Mouse (Mus musculus) layer of hippocampus, adult 18-20 months (tissue): ENCODE results near the gene Zbtb16. TPM values are rescaled to one million over a fixed set of nuclear protein-coding genes. Genes with fewer than 3 reads are reported as not detected.

Source experiments
- DNase-seq, 2 experiments: peaks; one replicate each; pipeline ENCODE4 v3.0.0; 2022; ENCODE audit warnings: low spot score in 2 of 2
- total RNA-seq, 2 experiments: library from RNA; stranded (reverse); gene quantifications; 2 replicates each; pipeline ENCODE4 v1.2.3; 2021

The Zbtb16 gene
- total RNA-seq, 2 experiments from 2014 or later, result 142 to 156 TPM

DNA sequence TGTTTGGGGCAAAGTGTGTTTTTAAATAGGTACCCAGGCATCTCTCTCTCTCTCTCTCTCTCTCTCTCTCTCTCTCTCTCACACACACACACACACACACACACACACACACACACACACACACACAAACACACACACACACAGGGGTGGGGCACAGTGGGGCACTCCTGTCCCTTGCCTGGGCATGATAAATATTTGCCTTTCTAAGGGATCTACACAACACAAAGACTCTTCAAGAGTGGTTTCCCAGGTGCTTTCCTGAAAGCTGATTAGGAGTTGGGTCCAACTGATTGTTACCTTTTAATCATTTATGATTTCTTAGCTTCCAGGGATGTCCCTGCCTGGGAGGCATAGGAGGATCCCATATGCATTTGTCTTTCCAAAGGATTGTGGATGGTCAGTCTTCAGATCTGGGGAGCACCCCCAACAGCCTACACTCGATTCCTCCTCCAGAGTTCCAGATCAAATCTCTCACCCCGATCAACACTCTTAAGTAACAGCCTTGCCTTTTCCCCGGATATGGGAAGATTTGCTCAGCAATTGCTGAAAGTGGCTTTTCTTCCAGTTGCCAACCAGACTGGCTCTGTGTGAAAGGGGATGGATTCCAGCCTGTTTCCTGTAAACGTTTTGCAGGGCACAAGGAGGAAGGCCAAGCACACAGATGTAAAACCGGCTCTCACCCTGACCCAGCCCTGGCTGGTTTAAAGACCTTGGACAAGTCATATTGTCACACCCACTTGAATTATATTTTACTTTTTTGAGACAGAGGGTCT lies 90.5 kb downstream of the Zbtb16 start:
- no peak for DNase-seq

DNA sequence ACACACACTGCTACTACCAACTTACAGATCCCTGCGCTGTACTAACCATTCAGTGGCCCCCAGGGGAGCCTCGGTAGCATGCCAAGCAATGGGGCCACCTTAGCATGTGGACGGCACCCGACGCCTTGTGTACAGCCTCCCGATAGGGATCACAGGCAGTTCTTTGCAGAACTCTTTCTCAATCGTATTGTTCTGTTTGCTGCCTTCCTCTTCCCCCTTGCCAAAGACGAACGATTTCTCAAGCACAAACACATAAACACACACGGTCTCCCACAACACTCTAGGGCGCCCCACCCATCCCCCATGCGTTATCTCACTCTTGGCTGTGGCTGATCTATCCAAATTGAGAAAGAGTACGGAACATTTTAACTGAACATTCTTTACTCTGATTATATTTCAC lies 91.1 kb downstream of the Zbtb16 start:
- peak in 1 of 2 experiments; percentile 73 for DNase-seq

DNA sequence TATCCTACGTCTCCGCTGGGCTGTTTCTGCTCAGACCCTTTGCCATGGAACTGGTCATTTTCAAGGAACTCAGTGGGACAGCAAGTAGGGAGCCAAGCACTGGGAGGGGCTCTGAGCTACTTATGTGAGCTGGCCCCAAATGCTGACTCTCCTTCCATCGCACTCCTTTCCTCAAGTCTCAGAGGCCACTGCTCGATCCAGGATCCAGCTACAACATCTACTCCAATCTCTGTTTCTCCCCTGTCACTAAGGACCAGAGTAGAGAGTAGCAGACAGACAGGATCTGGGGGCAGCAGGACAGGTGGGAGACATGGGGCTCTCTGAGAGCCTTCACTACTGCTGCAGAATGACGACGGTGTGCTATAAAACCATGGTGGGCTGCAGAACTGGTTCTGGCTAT lies 91.6 kb downstream of the Zbtb16 start:
- no peak for DNase-seq

DNA sequence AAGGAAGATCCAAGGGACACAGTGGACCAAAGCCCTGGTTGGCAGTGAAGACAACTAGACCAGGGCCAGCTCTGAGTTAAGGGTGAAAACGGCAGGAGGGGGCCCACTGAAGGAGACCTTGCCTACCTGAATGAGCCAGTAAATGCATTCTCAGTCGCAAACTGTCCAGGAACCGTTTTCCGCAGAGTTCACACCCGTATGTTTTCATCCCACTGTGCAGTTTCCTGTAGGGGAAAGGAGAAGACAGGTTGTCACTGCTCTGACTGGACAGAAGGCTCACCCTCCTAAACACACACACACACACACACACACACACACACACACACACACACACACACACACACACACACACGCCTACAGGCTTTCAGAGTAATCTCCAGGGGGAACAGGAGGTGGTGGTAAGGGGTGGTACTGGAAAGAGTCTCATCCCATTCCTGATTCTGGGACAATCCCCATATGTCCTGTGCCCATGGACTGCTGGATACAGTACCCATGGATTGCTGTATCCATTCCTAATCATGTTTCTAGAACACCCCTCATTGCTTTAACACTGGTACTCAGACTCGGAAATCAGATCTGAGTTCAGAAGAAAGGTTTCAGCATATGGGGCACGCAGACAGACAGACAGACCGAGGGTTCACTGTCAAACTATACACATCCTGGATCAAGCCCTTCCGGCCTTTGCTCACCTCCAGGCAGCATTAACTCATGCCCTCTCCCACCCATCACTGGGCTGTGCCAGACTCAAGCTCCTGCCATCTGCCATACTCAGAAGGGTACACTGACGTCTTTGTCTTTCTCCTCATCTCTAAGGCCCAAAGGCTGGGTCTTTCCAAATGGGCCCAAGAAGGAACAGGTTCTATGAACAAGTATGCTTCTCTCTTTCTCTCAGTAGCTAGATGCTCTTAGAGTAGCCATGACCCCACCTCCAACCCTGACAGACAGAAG lies 92.4 kb downstream of the Zbtb16 start:
- DNase-seq, result no peak

DNA sequence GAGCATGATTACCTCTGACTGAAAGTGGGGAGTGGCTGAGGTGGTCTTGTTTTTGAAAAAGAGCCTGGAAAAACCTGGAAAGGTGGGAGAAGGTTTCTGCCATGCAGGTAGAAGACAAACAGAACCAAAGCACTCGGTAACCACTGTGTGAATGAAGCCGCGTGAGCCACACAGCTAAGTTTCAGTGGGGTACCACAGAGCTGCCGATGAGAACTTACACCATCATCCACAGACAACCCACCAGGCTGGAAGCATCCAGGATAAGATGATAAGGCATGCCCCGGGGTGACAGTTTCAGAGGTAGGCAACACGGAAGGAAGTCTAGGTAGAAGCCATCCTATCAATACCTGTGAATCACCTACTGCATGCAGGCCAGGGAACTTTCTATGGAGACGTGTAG lies 93.9 kb downstream of the Zbtb16 start:
- no peak for DNase-seq

DNA sequence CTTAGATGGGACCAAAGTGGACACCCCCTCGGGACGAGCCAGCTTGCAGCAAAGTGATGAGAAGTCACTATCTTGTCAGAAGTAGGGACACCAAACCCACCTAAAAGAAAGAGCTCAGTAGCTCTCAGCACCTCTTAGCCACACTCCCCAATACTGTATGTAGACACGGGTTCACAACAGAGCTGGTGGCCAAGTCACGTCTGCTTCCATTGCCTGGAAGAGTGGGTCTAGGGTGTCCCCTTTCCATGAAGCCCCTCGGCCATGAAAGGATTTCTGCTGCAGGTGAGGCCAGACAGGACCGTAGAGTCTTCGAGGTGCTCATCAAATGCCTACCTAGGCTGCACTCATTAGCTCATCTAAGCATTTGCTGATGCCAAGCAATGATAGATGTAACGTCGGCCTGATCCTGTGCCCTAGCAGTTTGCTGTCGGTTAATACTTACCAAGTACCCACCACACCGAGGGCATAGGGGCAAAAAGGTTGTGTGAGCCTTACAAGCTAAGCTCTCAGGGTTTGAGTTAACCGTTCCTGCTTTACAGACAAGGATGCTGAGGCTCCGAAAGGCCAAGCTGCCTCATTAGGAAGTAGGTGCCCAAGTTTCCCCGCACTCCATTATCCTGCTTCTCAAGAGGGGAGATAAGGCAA lies 94.5 kb downstream of the Zbtb16 start:
- DNase-seq, result no peak

DNA sequence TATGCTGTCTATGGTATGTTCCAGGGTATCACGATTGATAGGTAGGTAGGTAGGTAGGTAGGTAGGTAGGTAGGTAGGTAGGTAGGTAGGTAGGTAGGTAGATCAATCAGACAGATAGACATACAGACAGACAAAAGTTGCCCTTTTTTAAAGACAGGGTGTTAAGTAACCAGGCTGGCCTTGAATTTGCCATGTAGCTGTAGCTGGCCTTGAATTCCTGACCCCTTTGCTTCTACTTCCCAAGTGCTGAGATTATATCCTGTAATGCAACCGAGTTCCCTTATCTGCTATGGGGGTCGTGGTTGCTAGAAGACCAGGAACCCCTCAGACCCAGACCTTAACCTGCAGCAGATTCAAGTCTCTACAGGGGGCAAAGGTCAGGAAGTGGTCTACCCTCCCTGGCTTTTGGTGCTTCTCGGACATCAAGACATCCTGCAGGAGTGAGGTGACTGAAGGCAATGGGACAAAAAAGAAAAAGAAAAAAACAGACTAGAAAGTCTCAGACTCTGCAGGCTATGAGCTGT lies 95.2 kb downstream of the Zbtb16 start:
- no peak for DNase-seq

DNA sequence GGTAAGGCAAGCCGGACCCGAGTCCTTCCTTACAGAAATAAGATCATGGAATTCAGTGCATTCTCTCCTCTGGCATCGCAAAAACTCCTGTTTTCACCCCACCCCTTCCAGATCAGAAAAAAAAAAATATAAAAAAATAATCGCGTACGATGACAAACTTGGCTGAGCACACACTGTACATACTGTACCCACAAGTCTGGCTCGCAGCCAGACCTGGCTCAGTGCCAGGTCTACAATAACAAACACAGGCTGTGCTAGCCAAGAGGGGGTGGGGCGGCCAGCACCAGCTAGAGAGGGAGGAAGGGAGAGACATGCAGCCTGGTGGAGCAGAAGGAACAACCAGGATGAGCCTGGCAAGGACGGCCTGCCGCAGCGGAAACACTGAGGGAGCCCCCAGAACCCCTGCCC lies 95.9 kb downstream of the Zbtb16 start:
- DNase-seq, result peak; percentile 88 to 98

DNA sequence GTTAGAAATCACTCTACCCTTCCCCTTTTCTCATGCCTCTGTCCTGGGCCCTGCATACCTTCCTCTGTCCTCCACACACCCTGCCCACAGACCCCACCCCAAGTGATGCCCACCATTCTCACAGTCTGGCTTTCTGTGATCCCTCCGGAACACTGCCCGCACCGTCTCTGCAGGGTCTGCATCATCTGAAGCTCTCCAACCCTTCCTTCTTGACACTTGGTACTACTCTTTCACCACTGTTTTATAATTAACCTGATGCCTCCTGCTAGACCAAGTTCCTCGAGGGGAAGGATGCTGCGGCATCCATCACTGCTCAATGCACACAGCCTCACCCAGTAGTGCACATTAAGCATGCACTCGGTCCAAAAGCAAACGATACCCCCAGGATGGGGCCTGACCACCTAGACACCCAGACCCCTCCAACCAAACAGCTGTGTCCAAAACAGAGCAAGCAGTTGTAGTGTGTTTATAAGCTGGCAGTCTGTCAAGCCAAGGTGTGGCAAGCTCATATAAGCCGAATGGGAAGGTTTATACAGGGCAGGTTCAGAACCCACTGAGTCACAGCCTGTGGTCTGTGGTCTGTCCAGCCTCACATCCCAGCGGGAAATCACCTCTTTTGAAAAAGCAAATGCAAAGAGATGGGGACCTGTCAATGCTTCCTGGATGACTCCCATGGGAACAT lies 97.1 kb downstream of the Zbtb16 start:
- DNase-seq, result no peak

DNA sequence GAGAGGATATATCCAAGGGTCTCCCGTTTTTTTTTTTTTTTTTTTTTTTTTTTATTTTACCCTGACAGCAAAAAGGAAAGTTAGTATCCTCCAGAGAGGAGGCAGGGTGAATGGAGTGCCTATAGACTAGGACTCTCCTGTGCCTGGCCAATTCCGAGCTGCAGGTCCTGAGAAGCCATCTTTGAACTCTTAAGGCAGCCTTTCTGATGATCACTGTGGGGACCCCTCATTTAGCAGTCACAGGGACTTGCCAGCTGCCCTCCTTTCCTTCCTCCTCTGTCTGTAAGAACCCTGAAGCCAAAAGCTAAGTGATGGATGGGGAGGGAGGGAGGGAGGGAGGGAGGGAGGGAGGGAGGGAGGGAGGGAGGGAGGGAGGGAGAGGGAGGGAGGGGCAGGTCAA lies 98.1 kb downstream of the Zbtb16 start:
- no peak for DNase-seq

DNA sequence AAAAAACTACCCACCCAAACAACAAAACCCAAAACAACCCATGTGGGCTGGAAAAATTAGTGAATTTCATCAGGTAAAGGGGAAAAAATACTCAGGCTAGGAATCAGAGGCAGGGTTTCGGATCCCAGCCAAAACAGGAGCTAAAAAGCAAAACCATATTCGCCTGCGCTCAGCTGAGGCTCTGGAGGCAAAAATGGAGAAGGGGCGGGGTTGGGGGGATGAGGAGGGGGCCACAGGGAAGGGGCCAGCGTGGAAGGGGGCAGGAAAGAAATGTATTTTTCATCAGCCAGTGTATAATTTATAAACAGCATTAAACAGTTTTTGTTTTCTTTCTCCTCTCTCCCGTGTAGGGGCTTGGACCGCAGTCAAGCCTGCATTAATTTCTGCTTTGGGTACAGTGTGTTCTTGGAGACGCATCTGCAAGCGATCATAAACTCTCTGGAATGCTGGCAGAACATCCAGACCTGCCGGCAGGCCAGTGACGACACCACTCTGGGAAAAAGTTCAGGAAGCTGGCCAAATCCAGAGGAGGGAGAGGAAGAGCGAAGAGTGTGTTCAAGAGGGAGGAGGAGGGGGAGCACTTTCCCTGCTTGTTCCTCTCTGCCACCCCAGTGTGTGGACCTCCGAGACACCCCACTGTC lies 98.7 kb downstream of the Zbtb16 start:
- DNase-seq, result peak; percentile 92 to 99

DNA sequence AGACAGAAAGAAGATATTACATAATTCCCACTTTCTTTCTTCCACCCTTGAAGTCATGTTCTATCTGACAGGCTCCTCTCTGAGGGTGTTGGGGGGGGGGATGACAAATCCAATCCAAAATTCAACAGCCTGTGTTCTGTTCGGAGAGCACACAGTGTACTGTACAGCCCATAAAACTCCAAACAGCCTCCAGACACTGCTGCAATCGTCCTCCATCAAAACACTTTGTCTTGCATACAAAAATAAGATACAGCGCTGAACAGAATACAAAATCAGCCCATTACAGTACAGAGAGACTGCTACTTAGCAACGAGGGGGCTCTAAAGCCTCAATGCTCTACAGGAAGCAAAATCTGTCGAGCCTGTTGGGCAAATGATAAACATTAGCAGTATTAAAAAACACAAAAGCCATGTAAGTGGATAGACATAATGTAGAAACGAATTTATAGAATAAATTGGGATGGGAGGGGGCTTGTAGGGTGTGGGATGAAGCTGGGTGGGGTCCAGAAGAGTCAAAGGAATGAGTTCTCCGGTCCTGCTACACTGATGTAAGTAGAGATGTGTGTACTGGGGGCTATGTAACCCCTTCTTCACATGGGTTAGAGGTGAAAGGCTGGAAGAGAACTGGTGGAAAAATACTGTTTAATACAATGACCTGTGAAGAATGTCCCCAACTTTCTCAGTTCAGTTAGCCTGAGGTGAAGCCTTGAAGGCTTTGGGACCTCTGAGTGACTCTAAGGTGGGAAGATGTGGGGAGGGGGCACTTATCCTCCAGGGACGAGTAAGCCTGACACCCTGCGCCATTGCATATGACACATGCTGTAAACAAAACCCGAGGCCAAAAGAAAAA lies 99.4 kb downstream of the Zbtb16 start:
- DNase-seq, result peak; percentile 70 to 93

DNA sequence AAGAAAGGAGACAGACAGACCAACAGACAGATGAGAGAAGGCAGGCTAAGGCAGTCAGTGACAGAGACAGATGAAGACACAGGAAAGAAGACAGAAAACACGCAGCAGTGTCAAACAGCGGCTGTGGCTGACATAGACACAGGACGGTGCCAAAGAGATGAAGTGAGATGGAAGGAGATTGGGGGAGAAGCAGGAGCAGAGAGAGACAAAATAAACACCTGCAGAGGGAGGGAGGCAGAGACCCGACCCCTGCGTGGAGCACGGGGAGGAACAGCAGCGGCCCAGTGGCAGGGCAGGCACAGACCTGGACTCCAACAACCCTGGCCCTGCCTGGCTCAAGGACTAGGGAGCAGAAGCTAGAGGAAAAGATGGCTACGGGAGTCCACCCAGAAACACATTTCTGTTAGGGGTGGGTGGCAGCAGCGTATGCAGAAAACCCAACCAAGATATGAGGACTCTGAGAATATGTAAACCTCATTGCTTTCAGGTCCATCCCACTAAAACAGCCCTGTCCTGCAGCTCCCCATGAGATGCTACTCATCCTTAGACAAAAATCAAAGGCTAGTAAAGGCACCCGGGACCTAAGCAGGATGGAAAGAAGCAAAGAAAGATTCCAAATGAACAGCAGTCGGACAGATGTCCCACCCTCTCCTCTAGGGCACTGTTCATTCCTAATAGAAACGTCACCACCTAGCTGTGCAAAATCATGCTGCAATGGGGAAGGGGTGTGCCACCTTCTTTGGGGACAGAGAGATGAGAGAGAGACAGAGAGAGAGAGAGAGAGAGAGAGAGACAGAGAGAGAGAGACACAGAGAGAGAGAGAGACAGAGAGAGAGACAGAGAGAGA lies 100.3 kb downstream of the Zbtb16 start:
- peak in 1 of 2 experiments; percentile 63 for DNase-seq

DNA sequence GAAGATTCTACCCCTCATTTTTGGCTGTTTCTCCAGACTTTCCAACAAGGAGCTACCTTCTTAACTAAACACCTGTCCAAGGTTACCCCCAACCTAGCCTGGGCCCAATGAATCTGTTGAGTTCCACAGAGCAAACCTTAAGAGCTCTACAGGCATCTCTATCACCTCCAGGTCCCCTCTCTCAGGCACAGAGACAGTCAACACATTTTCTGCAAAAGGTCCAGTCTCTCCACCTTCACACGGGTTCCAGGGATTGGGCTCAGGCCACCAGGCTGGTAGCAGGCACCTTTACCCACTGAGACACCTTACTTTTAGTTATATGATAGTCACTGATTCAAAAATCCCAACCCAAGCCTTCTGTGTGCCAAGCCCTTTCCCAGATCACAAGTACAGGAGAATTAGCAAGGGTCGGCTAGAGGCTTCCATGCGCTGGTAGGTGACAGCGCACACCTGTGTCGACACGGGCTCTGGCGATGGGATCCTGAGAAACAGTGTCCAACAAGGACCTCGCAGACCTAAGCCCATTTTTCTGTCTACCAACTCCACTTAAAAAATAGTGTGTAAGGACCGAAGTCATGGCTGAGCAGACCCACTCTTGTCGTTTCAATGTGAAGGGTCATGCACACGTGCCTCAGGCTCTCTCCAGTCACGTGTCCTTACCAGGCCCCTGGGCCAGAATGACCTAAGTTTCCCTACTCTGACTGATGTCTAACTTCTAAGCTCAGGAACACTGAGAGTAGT lies 101.1 kb downstream of the Zbtb16 start:
- no peak for DNase-seq

DNA sequence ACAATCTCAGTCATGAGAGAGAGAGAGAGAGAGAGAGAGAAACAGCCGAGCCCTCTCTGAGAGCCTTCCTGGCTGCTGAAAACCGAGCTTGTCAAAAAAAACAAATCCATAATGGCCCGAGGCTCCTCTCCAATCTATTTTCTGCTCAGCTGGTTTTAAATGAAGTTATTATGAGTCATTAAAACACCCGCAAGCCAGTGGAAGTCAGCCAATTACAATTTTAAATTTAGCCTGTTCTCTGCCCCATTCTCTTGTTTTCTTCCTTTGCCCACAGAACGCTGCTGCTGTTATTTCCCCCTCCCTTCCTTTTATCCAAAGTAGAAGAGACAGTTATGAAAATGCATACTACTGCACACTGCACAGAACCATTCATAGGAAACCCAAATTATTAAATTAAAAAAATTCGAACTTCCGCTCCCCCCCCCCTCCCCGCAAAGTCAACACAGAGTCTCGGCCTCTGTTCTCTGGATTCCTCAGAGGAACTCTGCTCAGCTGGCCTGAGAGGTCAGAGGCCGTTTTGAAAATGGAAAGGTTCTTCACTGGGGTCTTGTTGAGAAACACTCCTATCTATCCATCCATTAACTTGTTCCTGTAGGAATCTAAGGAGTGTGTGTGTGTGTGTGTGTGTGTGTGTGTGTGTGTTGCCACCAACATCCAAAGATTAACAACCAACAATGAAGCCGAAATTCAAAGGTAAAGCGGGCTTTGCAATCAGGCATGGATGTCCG lies 102.0 kb downstream of the Zbtb16 start:
- DNase-seq, result peak; percentile 80 to 94

DNA sequence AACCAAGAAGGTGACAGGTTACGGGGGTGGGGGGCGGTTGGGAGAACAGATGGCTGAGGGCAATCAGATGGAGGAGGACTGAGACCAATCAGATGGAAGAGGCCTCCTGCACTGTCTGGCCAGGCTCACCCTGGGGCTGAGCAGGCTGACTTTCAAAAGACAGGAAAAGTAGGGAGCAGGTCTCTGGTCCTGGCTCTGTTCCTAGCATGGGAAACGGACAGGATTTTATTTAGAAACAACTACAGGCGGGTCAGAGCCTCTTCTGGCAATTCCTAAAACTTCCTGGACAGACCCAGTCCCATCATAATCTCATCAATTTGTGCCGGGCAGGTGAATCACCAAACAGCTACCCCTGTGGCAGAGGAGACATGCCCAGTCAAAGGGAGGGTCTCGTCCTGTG lies 102.9 kb downstream of the Zbtb16 start:
- no peak for DNase-seq
